Mouse (Mus musculus): ENCODE results near the gene Gm5767. TPM values are rescaled to one million over a fixed set of nuclear protein-coding genes. Genes with fewer than 3 reads are reported as not detected.

The Gm5767 gene
- polyA plus RNA-seq, 1 experiment from 2014 or later, result not detected

DNA sequence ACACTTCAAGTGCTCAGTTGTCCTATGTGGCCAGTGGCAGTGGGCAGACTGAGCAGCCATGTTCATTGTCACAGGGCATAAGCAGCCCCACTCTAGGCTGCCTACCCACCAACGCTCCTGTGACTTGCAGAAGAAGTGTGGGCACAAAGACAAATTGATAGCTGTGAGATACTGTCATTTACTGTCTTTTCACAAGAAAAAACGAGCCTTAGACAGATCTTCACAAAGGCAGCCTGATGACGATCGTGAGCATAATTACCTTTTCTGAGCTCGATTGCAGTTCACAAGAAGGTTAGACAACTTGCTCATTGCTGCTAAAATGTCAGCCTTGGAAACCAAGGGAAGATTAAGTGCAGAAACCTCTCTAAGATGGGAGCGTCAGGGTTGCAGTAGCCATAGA, 25.5 kb upstream of the Gm5767 start:
- no peaks in the 10 kb centered on the region for H3K9me3 ChIP-seq (ENCODE audit: control insufficient read depth, low read length)

DNA sequence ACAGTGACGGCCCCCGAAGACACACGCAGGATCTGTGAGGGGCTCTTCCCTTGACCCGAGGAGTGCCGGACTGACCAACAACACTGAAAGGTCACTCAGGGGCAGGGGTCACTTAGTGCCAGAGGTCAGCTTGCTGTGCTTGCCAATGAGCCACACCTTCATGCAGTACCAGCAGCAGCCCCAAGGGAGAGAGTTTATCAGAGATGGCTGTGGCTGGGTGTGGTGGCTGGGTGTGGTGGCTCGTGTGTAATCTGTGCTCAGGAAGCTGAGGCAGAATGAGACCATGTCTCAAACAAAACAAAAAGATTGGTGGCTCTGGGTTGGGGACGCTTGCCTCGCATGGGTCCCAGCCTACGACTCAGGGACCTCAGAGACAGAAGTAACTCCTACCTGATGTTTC, 25.0 kb upstream of the Gm5767 start:
- H3K4me3 ChIP-seq (ENCODE audit: low read length), result no peak overlapping the region
- H3K27me3 ChIP-seq (ENCODE audit: control insufficient read depth, insufficient read depth, low read depth, low read length), result no peaks in the 10 kb centered on the region
- H3K9me3 ChIP-seq (ENCODE audit: control insufficient read depth, low read length), result no peaks in the 10 kb centered on the region
- WGBS, result 70% methylated on average over 9 of the region's 9 CpGs
- H3K27ac ChIP-seq (ENCODE audit: low read length), result no peak overlapping the region
- no peak overlapping the region for H3K9ac ChIP-seq (ENCODE audit: low read length)
- no peaks in the 10 kb centered on the region for H3K4me1 ChIP-seq (replicated peaks; ENCODE audit: control insufficient read depth, insufficient read depth, low read length)
- ATAC-seq (ENCODE audit: low read depth), result no peak
- H3K4me2 ChIP-seq (ENCODE audit: low read depth, low read length), result no peak overlapping the region
- peaks cover 24% of the 10 kb centered on the region for H3K36me3 ChIP-seq (ENCODE audit: control insufficient read depth, insufficient read depth, low read length)

More for the DNA sequence above, 25.5 kb upstream of the Gm5767 start:
- Histone ChIP-seq H3K4me1 (replicated peaks; ENCODE audit: control insufficient read depth, insufficient read depth, low read length) (no peaks in the 10 kb centered on the region), H3K4me2 (ENCODE audit: low read depth, low read length) (no peak overlapping the region), H3K4me3 (ENCODE audit: low read length) (no peak overlapping the region), H3K27me3 (ENCODE audit: control insufficient read depth, insufficient read depth, low read depth, low read length) (no peaks in the 10 kb centered on the region), H3K36me3 (ENCODE audit: control insufficient read depth, insufficient read depth, low read length) (peaks cover 26% of the 10 kb centered on the region), H3K9ac (ENCODE audit: low read length) (no peak overlapping the region), H3K27ac (ENCODE audit: low read length) (no peak overlapping the region)
- ATAC-seq (ENCODE audit: low read depth), result no peak
- WGBS, result 80% methylated on average over 6 of the region's 6 CpGs

DNA sequence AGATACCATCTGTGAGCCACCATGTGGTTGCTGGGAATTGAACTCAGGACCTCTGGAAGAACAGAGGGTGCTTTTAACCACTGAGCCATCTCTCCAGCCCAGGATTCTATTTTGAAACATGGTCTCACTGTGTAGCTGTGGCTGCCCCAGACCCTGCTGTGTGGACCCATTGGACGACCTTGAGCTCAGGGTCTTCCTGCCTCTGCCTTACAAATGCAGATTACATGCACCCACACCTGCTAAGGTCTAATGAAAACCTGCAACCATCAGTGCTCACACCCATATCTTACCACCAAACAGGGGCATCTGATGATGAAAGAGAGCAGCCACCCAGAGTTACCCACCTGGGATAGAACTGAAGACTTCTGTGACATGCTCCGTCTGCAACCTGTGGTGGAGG, 24.3 kb upstream of the Gm5767 start:
- no peak for ATAC-seq (ENCODE audit: low read depth)
- Histone ChIP-seq H3K9me3 (ENCODE audit: control insufficient read depth, low read length) (no peaks in the 10 kb centered on the region), H3K27ac (ENCODE audit: low read length) (no peak overlapping the region), H3K4me3 (ENCODE audit: low read length) (no peak overlapping the region), H3K4me2 (ENCODE audit: low read depth, low read length) (no peak overlapping the region), H3K4me1 (replicated peaks; ENCODE audit: control insufficient read depth, insufficient read depth, low read length) (no peaks in the 10 kb centered on the region), H3K27me3 (ENCODE audit: control insufficient read depth, insufficient read depth, low read depth, low read length) (no peaks in the 10 kb centered on the region), H3K9ac (ENCODE audit: low read length) (no peak overlapping the region), H3K36me3 (ENCODE audit: control insufficient read depth, insufficient read depth, low read length) (peaks cover 22% of the 10 kb centered on the region)
- 76% methylated on average over 2 of the region's 2 CpGs for WGBS

DNA sequence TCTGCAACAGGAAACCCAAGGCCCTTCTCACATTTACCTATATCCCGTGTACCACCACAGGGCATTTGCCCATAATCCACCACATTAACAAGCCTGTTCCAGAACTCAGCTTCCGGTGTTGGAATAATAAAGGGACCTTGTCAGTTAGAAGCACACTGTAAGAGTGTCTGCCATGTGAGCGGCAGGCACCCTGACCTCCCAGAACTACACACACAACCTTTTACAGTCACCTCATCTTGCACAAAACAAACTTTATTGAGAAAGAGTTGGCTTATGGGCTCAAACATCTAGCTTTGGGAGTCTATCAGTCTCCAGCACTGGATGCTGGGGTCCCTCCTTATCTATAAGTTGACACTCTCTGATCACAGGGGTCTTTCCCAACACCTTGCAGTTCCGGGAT, 22.2 kb upstream of the Gm5767 start:
- no peaks in the 10 kb centered on the region for H3K27me3 ChIP-seq (ENCODE audit: control insufficient read depth, insufficient read depth, low read depth, low read length)
- no peaks in the 10 kb centered on the region for H3K4me1 ChIP-seq (replicated peaks; ENCODE audit: control insufficient read depth, insufficient read depth, low read length)
- H3K4me3 ChIP-seq (ENCODE audit: low read length), result no peak overlapping the region
- H3K9ac ChIP-seq (ENCODE audit: low read length), result no peak overlapping the region
- no peak overlapping the region for H3K27ac ChIP-seq (ENCODE audit: low read length)
- 71% methylated on average over 4 of the region's 4 CpGs for WGBS
- no peaks in the 10 kb centered on the region for H3K9me3 ChIP-seq (ENCODE audit: control insufficient read depth, low read length)
- no peak for ATAC-seq (ENCODE audit: low read depth)
- H3K4me2 ChIP-seq (ENCODE audit: low read depth, low read length), result no peak overlapping the region
- peaks cover 18% of the 10 kb centered on the region for H3K36me3 ChIP-seq (ENCODE audit: control insufficient read depth, insufficient read depth, low read length)

DNA sequence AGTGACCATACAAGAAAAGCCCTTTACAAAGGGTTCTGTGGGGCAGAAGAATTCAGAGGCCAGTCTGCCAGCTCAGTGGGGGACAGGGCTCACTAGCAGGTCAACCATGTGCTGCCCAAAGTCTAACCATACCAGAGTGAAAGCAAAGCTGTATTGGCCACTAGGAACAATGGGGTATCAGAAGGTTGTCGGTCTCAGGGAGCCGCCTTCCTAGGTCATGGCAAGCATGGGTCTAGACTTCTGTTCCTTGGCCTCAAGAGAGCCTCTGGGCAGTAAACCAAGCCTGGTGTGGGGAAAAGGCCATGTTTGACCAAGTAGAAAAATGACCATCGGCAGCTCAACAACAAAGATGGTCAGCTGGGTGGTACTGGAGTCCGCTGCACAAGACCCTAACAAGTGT, 21.8 kb upstream of the Gm5767 start:
- no peak overlapping the region for H3K4me2 ChIP-seq (ENCODE audit: low read depth, low read length)
- peaks cover 18% of the 10 kb centered on the region for H3K36me3 ChIP-seq (ENCODE audit: control insufficient read depth, insufficient read depth, low read length)
- ATAC-seq (ENCODE audit: low read depth), result no peak
- no peaks in the 10 kb centered on the region for H3K27me3 ChIP-seq (ENCODE audit: control insufficient read depth, insufficient read depth, low read depth, low read length)
- WGBS, result 90% methylated on average over 4 of the region's 4 CpGs
- no peaks in the 10 kb centered on the region for H3K9me3 ChIP-seq (ENCODE audit: control insufficient read depth, low read length)
- no peak overlapping the region for H3K27ac ChIP-seq (ENCODE audit: low read length)
- no peak overlapping the region for H3K9ac ChIP-seq (ENCODE audit: low read length)
- H3K4me1 ChIP-seq (replicated peaks; ENCODE audit: control insufficient read depth, insufficient read depth, low read length), result no peaks in the 10 kb centered on the region
- H3K4me3 ChIP-seq (ENCODE audit: low read length), result no peak overlapping the region

DNA sequence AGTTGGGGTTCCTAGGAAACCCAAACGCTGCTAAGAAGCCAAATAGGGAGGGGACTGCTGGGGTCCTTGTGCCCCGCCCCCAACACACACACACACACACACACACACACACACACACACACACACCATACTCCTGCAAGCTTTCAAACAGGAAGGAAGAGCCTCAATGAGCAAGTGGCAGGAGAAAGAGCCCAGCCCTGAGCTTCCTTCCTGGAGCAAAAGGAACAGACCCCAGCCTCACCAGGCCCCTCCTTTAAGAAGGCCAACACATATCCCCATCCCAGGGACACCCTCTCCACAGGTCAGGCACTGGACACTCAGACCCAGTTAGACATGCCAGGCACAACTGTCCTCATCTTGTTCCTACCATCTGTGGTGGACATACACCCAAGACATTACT, 17.5 kb upstream of the Gm5767 start:
- ATAC-seq (ENCODE audit: low read depth), result no peak
- Histone ChIP-seq H3K4me3 (ENCODE audit: low read length) (no peak overlapping the region), H3K9ac (ENCODE audit: low read length) (no peak overlapping the region), H3K27me3 (ENCODE audit: control insufficient read depth, insufficient read depth, low read depth, low read length) (no peaks in the 10 kb centered on the region), H3K36me3 (ENCODE audit: control insufficient read depth, insufficient read depth, low read length) (peaks cover 8% of the 10 kb centered on the region), H3K4me1 (replicated peaks; ENCODE audit: control insufficient read depth, insufficient read depth, low read length) (peaks cover 19% of the 10 kb centered on the region), H3K4me2 (ENCODE audit: low read depth, low read length) (no peak overlapping the region), H3K9me3 (ENCODE audit: control insufficient read depth, low read length) (no peaks in the 10 kb centered on the region), H3K27ac (ENCODE audit: low read length) (peak overlapping the region; percentile 33; the same call in 1 of the 2 replicates)
- 55% methylated on average over 2 of the region's 2 CpGs for WGBS

DNA sequence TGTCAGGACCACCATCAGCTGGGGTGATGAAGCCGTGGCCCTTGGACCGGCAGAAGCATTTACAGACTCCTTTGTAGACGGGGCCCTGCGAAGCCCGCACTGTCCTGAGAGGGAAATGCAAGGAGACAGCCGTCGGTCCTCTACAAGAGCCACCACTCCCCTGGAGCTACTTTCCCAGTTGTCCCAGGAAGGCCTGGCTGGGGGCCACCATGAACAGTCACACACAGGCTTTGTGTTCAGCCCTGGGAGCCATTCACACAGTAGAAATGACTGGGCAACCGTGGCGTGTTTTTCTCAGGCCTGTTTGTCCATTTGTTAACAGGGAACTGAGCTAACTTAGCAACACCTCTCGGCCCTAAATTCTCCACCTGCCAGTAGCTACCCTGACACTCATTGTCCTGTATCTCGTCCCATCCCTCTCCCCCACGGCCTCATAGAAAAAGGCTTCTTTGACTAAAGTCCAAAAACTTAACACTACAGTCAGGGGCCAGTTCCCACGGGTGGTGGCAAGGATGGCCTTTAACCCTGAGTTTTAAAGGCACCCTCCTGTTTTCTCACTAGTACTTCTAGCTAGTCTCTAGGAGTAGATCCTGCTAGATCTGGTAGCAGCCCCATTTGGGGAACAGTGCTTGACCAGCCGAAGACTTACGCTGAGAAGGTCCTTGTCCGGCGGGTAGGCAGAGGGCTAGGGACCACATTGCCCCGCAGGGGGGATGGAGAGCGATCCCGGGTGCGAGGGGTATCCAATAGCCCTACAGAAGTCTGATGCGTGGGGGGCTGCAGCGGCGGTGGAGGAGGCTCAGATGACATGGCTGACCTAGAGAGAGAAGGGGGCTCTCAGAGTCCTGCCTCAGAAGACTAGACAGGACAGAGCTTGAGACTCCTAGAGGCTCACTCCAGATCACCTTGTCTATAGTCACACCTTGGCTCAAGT, 16.7 kb upstream of the Gm5767 start:
- Histone ChIP-seq H3K4me2 (ENCODE audit: low read depth, low read length) (no peak overlapping the region), H3K9ac (ENCODE audit: low read length) (no peak overlapping the region), H3K4me1 (replicated peaks; ENCODE audit: control insufficient read depth, insufficient read depth, low read length) (peaks cover 19% of the 10 kb centered on the region), H3K9me3 (ENCODE audit: control insufficient read depth, low read length) (no peaks in the 10 kb centered on the region), H3K4me3 (ENCODE audit: low read length) (no peak overlapping the region), H3K36me3 (ENCODE audit: control insufficient read depth, insufficient read depth, low read length) (peaks cover 8% of the 10 kb centered on the region), H3K27me3 (ENCODE audit: control insufficient read depth, insufficient read depth, low read depth, low read length) (no peaks in the 10 kb centered on the region), H3K27ac (ENCODE audit: low read length) (peak overlapping the region; percentile 33; the same call in 1 of the 2 replicates)
- 83% methylated on average over 24 of the region's 24 CpGs for WGBS
- ATAC-seq (ENCODE audit: low read depth), result no peak

DNA sequence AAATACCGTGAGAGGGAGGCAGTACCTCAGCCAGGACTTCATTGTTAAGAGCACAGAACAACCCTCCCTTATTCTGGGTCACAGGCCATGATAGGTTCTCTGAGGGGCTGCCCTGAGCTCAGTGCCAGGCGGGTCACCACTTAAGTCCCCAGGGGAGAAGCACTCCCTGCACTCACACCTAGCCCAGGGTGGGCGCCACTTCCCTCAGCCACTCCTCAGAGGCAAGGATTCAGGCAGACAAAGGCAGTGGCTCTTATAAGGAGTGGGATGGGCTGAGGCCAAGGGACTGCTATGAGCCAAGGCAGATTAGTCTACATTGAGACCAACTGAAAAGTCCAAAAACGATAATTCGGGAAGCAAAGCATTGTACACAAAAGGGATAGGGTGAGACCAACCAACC, 15.2 kb upstream of the Gm5767 start:
- H3K9ac ChIP-seq (ENCODE audit: low read length), result no peak overlapping the region
- H3K27me3 ChIP-seq (ENCODE audit: control insufficient read depth, insufficient read depth, low read depth, low read length), result no peaks in the 10 kb centered on the region
- peaks cover 30% of the 10 kb centered on the region for H3K4me1 ChIP-seq (replicated peaks; ENCODE audit: control insufficient read depth, insufficient read depth, low read length)
- H3K27ac ChIP-seq (ENCODE audit: low read length), result peak overlapping the region; percentile 47; the same call in 1 of the 2 replicates
- H3K9me3 ChIP-seq (ENCODE audit: control insufficient read depth, low read length), result no peaks in the 10 kb centered on the region
- H3K4me2 ChIP-seq (ENCODE audit: low read depth, low read length), result no peak overlapping the region
- WGBS, result 71% methylated on average over 5 of the region's 5 CpGs
- H3K4me3 ChIP-seq (ENCODE audit: low read length), result no peak overlapping the region
- peak; percentile 34 for ATAC-seq (ENCODE audit: low read depth)
- H3K36me3 ChIP-seq (ENCODE audit: control insufficient read depth, insufficient read depth, low read length), result peaks cover 6% of the 10 kb centered on the region

DNA sequence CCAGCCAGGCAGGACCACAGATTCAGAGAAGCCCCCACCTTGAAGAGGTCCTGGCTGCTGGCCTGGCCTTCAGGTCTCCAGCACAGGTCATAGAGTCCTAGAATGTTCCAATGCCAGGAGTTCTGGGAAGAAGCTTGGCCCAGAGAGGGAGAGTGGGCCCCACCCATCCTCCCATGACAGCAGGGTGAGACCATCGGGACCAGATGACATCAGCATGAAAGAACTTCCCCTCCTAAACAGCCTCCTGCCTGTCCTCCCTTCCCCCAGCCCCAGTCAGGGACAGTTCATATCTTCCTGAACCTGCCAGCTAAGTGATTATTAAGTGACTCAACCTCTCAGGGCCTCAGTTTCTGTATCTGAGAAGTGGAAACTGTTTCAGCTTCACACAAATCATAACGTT, 14.1 kb upstream of the Gm5767 start:
- no peak overlapping the region for H3K9ac ChIP-seq (ENCODE audit: low read length)
- H3K4me1 ChIP-seq (replicated peaks; ENCODE audit: control insufficient read depth, insufficient read depth, low read length), result peaks cover 37% of the 10 kb centered on the region
- peaks cover 6% of the 10 kb centered on the region for H3K36me3 ChIP-seq (ENCODE audit: control insufficient read depth, insufficient read depth, low read length)
- WGBS, result 33% methylated on average over 2 of the region's 2 CpGs
- no peak overlapping the region for H3K4me3 ChIP-seq (ENCODE audit: low read length)
- H3K27me3 ChIP-seq (ENCODE audit: control insufficient read depth, insufficient read depth, low read depth, low read length), result no peaks in the 10 kb centered on the region
- H3K4me2 ChIP-seq (ENCODE audit: low read depth, low read length), result no peak overlapping the region
- 0 out of 2 replicates have a peak, but pooled peaks have one; percentile 6 for ATAC-seq (ENCODE audit: low read depth)
- H3K9me3 ChIP-seq (ENCODE audit: control insufficient read depth, low read length), result no peaks in the 10 kb centered on the region
- H3K27ac ChIP-seq (ENCODE audit: low read length), result no peak overlapping the region

Measured in lung, embryonic 16.5 days (tissue).